ENCODE assay signal across 9 mouse cellular contexts in the genomic region with DNA sequence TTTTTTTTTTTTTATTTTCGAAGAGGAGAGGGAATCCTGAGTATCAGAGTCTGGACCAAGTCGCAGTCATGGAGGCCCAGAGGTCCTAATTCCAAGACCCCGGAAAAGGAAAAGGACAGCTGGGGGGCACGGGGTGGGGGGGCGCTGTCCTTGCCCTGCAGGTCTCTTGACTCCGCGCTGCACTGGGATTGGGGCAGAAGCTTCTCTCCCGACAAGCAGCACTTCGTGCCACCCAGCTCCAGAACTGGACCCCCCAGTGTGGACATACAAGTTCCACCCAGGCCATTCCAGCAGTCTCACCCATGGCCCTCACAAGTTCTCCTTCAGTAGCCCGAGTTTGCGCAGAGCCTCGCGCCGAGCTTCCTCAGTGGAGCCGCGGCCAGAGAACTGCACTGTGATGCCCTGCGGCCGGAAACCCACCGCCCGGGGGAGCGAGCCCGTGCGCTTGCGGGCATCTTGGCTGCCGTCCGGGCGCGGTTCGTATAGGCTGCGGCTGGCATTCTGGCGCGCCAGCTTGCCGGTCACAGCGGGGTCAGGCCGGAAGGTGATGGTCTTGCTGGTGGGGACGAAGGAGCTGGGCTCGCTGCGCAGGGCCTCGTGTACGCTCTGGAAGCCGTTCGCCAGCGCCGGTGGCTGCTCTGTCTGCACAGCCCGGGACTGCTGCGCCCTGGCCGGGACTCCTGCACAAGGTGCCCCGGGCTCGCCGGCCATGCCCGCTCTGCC. TPM values are rescaled to one million over a fixed set of nuclear protein-coding genes. Genes with fewer than 3 reads are reported as not detected.
DNase-seq lines count a peak whose midpoint lies in the region; ATAC-seq lines count a peak whose summit lies in the region.
"Had no signal": no experiment of that assay in that cellular context is flagged by ENCODE, and none has a peak within 500 bp of the region (broad histone marks: within the 10 kb centered on the region; RNA-seq: fewer than 3 reads in every experiment).

No protein-coding gene starts in this region.

- H3K27me3 ChIP-seq in forebrain, embryonic 10.5 days (ENCODE audit: poor library complexity, severe bottlenecking), result peaks cover 59% of the 10 kb centered on the region
- peaks cover 5% of the 10 kb centered on the region; the same call in 1 of the 2 replicates for H3K27me3 ChIP-seq in hindbrain, embryonic 16.5 days (replicated peaks; ENCODE audit: control insufficient read depth, insufficient read depth, low read length)
- peaks cover 60% of the 10 kb centered on the region for H3K27me3 ChIP-seq in midbrain, embryonic 10.5 days (ENCODE audit: low read depth, poor library complexity, severe bottlenecking)

- ATAC-seq in hindbrain, embryonic 16.5 days, result peak; percentile 89
- ATAC-seq in erythroblast, adult 5-6 weeks (replicated peaks; ENCODE audit: low FRiP score, poor library complexity, severe bottlenecking), result no peak

- WGBS in forebrain, embryonic 10.5 days, result 9% methylated on average over 51 of the region's 51 CpGs
- WGBS in hindbrain, embryonic 16.5 days, result 9% methylated on average over 50 of the region's 51 CpGs
- WGBS in midbrain, embryonic 10.5 days, result 10% methylated on average over 51 of the region's 51 CpGs

- H3K4me1 ChIP-seq in forebrain, embryonic 10.5 days, result peaks cover 25% of the 10 kb centered on the region
- H3K4me1 ChIP-seq in hindbrain, embryonic 16.5 days (ENCODE audit: control insufficient read depth, insufficient read depth, low read depth, low read length), result peaks cover 12% of the 10 kb centered on the region; the same call in 1 of the 2 replicates
- peaks cover 13% of the 10 kb centered on the region for H3K4me1 ChIP-seq in midbrain, embryonic 10.5 days

- no peaks in the 10 kb centered on the region for H3K36me3 ChIP-seq in forebrain, embryonic 10.5 days (replicated peaks)
- H3K36me3 ChIP-seq in hindbrain, embryonic 16.5 days (ENCODE audit: control insufficient read depth, insufficient read depth, low read length), result no peaks in the 10 kb centered on the region
- H3K36me3 ChIP-seq in midbrain, embryonic 10.5 days, result no peaks in the 10 kb centered on the region

- peak overlapping the region; percentile 63 for H3K4me3 ChIP-seq in forebrain, embryonic 10.5 days
- H3K4me3 ChIP-seq in hindbrain, embryonic 16.5 days (ENCODE audit: low read length), result peak overlapping the region; percentile 58
- H3K4me3 ChIP-seq in midbrain, embryonic 10.5 days, result peak overlapping the region; percentile 56

- DNase-seq in heart, adult 11 months, result peak; percentile 81
- DNase-seq in heart, adult 9 months (ENCODE audit: low spot score in 2 of 2), result no peak
- DNase-seq in R1 (ENCODE audit: low read depth, low spot score), result peak; percentile 43
- peak; percentile 52 for DNase-seq in forebrain, embryonic 10.5 days (ENCODE audit: extremely low spot score, low spot score)
- DNase-seq in midbrain, embryonic 10.5 days (ENCODE audit: low spot score), result peak; percentile 55
- no peak for DNase-seq in spleen, adult 12 weeks (ENCODE audit: low spot score)

- peak overlapping the region; percentile 69; the same call in 1 of the 2 replicates for H3K27ac ChIP-seq in forebrain, embryonic 10.5 days
- H3K27ac ChIP-seq in hindbrain, embryonic 16.5 days (ENCODE audit: low read depth, low read length), result no peak overlapping the region
- peak overlapping the region; percentile 65 for H3K27ac ChIP-seq in midbrain, embryonic 10.5 days (replicated peaks)

- no peaks in the 10 kb centered on the region for H3K9me3 ChIP-seq in forebrain, embryonic 10.5 days
- H3K9me3 ChIP-seq in hindbrain, embryonic 16.5 days (ENCODE audit: control insufficient read depth, low read length), result no peaks in the 10 kb centered on the region
- no peaks in the 10 kb centered on the region for H3K9me3 ChIP-seq in midbrain, embryonic 10.5 days (replicated peaks)

- H3K9ac ChIP-seq in hindbrain, embryonic 16.5 days (ENCODE audit: low read depth, low read length), result peak overlapping the region; percentile 72

- peak overlapping the region; percentile 89 for H3K4me2 ChIP-seq in hindbrain, embryonic 16.5 days (ENCODE audit: low read length)

RNA-seq across cellular contexts. Expression of gene Proser2, which starts 29.8 kb away (rescaled TPM):
- 2.3 and 2.9 TPM in 2 replicates for polyA plus RNA-seq in forebrain, embryonic 10.5 days (2016; fragmentation: Nextera tagmentation; extraction: Ambion mirVana)
- polyA plus RNA-seq in hindbrain, embryonic 16.5 days (2015; fragmentation: Nextera tagmentation; extraction: Ambion mirVana), result 10.5 and 10.6 TPM in 2 replicates
- 3.2 and 3.3 TPM in 2 replicates for polyA plus RNA-seq in midbrain, embryonic 10.5 days (2016; fragmentation: Nextera tagmentation; extraction: Ambion mirVana)
- not detected in 2 replicates for total RNA-seq in erythroblast, adult 5-6 weeks (2015; ENCODE audit: low replicate concordance)
- total RNA-seq in erythroblast, adult 5-6 weeks (2017; ENCODE audit: low replicate concordance), result 0.28 TPM in 1 of 2 replicates, not detected in the other
- total RNA-seq: MEL had no signal

Comparison
In these comparisons a context has a peak if more than half of its experiments do, and no peak if none do; other contexts are left out.
1. DNase-seq: peak in heart, adult 11 months (single experiment), R1 (single experiment), forebrain, embryonic 10.5 days (single experiment) and midbrain, embryonic 10.5 days (single experiment); none in heart, adult 9 months (0 of 2) and spleen, adult 12 weeks (single experiment).
2. Peak in every context shown above with its lines, with median percentiles within 50 percentile points of each other: H3K4me3 ChIP-seq.